In genomic region chr4:155396751-155397150, GRCm38 (mm10) we compare ENCODE assay signal across 22 mouse cellular contexts. TPM values are rescaled to one million over a fixed set of nuclear protein-coding genes. Genes with fewer than 3 reads are reported as not detected.
DNase-seq lines count a peak whose midpoint lies in the region; ATAC-seq and TF ChIP-seq lines count a peak whose summit lies in the region.
"Had no signal": no experiment of that assay in that cellular context is flagged by ENCODE, and none has a peak within 500 bp of the region (broad histone marks: within the 10 kb centered on the region; RNA-seq: fewer than 3 reads in every experiment).

No protein-coding gene starts in this region.

- no peak overlapping the region for H3K4me3 ChIP-seq in kidney, adult 2 months (ENCODE audit: insufficient read depth, low read depth, low read length)
- peak overlapping the region; percentile 79 for H3K4me3 ChIP-seq in cerebellum, adult 2 months (replicated peaks; ENCODE audit: insufficient read depth, low read depth, low read length)
- H3K4me3 ChIP-seq in midbrain, embryonic 16.5 days (ENCODE audit: low read depth, low read length) = no peak overlapping the region
- H3K4me3 ChIP-seq: myocyte had no signal

- no peaks in the 10 kb centered on the region for H3K36me3 ChIP-seq in kidney, adult 2 months (ENCODE audit: control insufficient read depth, insufficient read depth, low read length)
- no peaks in the 10 kb centered on the region for H3K36me3 ChIP-seq in midbrain, embryonic 16.5 days (ENCODE audit: control insufficient read depth, insufficient read depth, low read length)
- H3K36me3 ChIP-seq: midbrain, embryonic 10.5 days; neural tube, embryonic 12.5 days had no signal

- H3K27me3 ChIP-seq in kidney, adult 2 months (replicated peaks; ENCODE audit: control insufficient read depth, insufficient read depth, low read length) = no peaks in the 10 kb centered on the region
- H3K27me3 ChIP-seq in cerebellum, adult 2 months (ENCODE audit: control insufficient read depth, insufficient read depth, low read length) = no peaks in the 10 kb centered on the region
- H3K27me3 ChIP-seq in midbrain, embryonic 16.5 days (ENCODE audit: control insufficient read depth, insufficient read depth, low read depth, low read length) = peaks cover 26% of the 10 kb centered on the region

- TF ChIP-seq CTCF in kidney, adult 2 months (conservative IDR thresholded peaks at IDR 0.05; ENCODE audit: insufficient read depth, insufficient read length, low read depth, low read length) = no peak
- no peak for TF ChIP-seq CTCF in cerebellum, adult 2 months (IDR thresholded peaks at IDR 0.05; ENCODE audit: borderline replicate concordance, insufficient read depth, low read depth, low read length)

- no peak overlapping the region for H3K4me2 ChIP-seq in midbrain, embryonic 16.5 days (ENCODE audit: low read length)
- H3K4me2 ChIP-seq: heart, embryonic 11.5 days had no signal

- no peaks in the 10 kb centered on the region for H3K9me3 ChIP-seq in midbrain, embryonic 16.5 days (replicated peaks; ENCODE audit: control insufficient read depth, low read length, poor library complexity, severe bottlenecking)
- H3K9me3 ChIP-seq: midbrain, embryonic 10.5 days; neural tube, embryonic 12.5 days had no signal

- DNase-seq in kidney, adult 2 months = peak; percentile 8
- no peak for DNase-seq in kidney, adult 18-20 months
- DNase-seq in brain, adult 2 months (ENCODE audit: low read depth, low spot score) = peak; percentile 98
- peak; percentile 94 to 98 for DNase-seq in cerebellum, adult 2 months
- peak; percentile 96 to 97 for DNase-seq in cerebellum, postnatal 14 days
- no peak for DNase-seq in ovary, postnatal 36 days (ENCODE audit: low spot score)
- DNase-seq: heart, adult 11 months; layer of hippocampus, adult 9-11 months had no signal

- H3K9ac ChIP-seq in midbrain, embryonic 16.5 days (ENCODE audit: low read depth, low read length) = no peak overlapping the region
- H3K9ac ChIP-seq: hindbrain, embryonic 14.5 days; liver, embryonic 14.5 days; neural tube, embryonic 12.5 days had no signal

- 73% methylated on average over 4 of the region's 4 CpGs for WGBS in kidney, adult 2 months
- WGBS in cerebellum, adult 2 months = 6% methylated on average over 4 of the region's 4 CpGs
- WGBS in midbrain, embryonic 16.5 days = 85% methylated on average over 4 of the region's 4 CpGs

- H3K4me1 ChIP-seq in kidney, adult 2 months (ENCODE audit: control insufficient read depth, insufficient read depth, low read length) = no peaks in the 10 kb centered on the region
- peaks cover 22% of the 10 kb centered on the region for H3K4me1 ChIP-seq in cerebellum, adult 2 months (ENCODE audit: control insufficient read depth, insufficient read depth, low read length)
- H3K4me1 ChIP-seq in midbrain, embryonic 16.5 days (ENCODE audit: control insufficient read depth, insufficient read depth, low read length) = no peaks in the 10 kb centered on the region

- no peak overlapping the region for H3K27ac ChIP-seq in kidney, adult 2 months (ENCODE audit: insufficient read depth, low read depth, low read length)
- peak overlapping the region; percentile 85 for H3K27ac ChIP-seq in cerebellum, adult 2 months (ENCODE audit: insufficient read depth, low read length)
- H3K27ac ChIP-seq in midbrain, embryonic 16.5 days (ENCODE audit: low read length) = no peak overlapping the region
- H3K27ac ChIP-seq: hindbrain, embryonic 14.5 days; kidney, postnatal 0 days; liver, embryonic 14.5 days; midbrain, embryonic 10.5 days; neural tube, embryonic 12.5 days had no signal

- TF ChIP-seq POLR2A in kidney, adult 2 months (IDR thresholded peaks at IDR 0.05; ENCODE audit: low read depth, low read length) = no peak
- TF ChIP-seq POLR2A in cerebellum, adult 2 months (IDR thresholded peaks at IDR 0.05; ENCODE audit: borderline replicate concordance, insufficient read depth, low read length) = peak; percentile 67; the same call in 1 of the 2 replicates

- ATAC-seq in megakaryocyte, adult 5-6 weeks (ENCODE audit: poor library complexity, severe bottlenecking) = no peak
- ATAC-seq in midbrain, embryonic 16.5 days = no peak
- ATAC-seq: forebrain, embryonic 14.5 days had no signal

RNA-seq across cellular contexts. Expression of gene Gabrd, which starts 1.2 kb away (rescaled TPM):
- 0.47 and 0.56 TPM in 2 replicates for polyA plus RNA-seq in kidney, adult 2 months (2012; rRNA removed)
- polyA plus RNA-seq in cerebellum, adult 2 months (2012; rRNA removed) = 243 and 290 TPM in 2 replicates
- total RNA-seq in megakaryocyte, adult 5-6 weeks (2015) = 0.25 TPM in 1 of 2 replicates, not detected in the other
- 0.11 TPM in 1 of 2 replicates, not detected in the other for total RNA-seq in megakaryocyte, adult 5-6 weeks (2017)
- 0.22 and 0.26 TPM in 2 replicates for polyA plus RNA-seq in midbrain, embryonic 16.5 days (2015; fragmentation: Nextera tagmentation; extraction: Ambion mirVana)
- polyA plus RNA-seq: embryonic facial prominence, embryonic 11.5 days; heart, postnatal 0 days; liver, embryonic 14.5 days; midbrain, embryonic 10.5 days; Patski had no signal

RNA-seq across cellular contexts. Expression of gene Cfap74, which starts 12.2 kb away (rescaled TPM):
- polyA plus RNA-seq in kidney, adult 2 months (2012; rRNA removed) = 0.27 and 0.42 TPM in 2 replicates
- 18.7 and 22.0 TPM in 2 replicates for polyA plus RNA-seq in cerebellum, adult 2 months (2012; rRNA removed)
- 0.25 TPM in 1 of 2 replicates, not detected in the other for total RNA-seq in megakaryocyte, adult 5-6 weeks (2015)
- total RNA-seq in megakaryocyte, adult 5-6 weeks (2017) = 0.04 and 0.07 TPM in 2 replicates
- polyA plus RNA-seq in midbrain, embryonic 16.5 days (2015; fragmentation: Nextera tagmentation; extraction: Ambion mirVana) = 5.9 and 6.4 TPM in 2 replicates

RNA-seq across cellular contexts. Expression of gene Prkcz, which starts 35.6 kb away (rescaled TPM):
- polyA plus RNA-seq in kidney, adult 2 months (2012; rRNA removed) = 80.1 and 84.5 TPM in 2 replicates
- 245 and 253 TPM in 2 replicates for polyA plus RNA-seq in cerebellum, adult 2 months (2012; rRNA removed)
- total RNA-seq in megakaryocyte, adult 5-6 weeks (2015) = 0.07 TPM in 1 of 2 replicates, not detected in the other
- 0.12 and 0.18 TPM in 2 replicates for total RNA-seq in megakaryocyte, adult 5-6 weeks (2017)
- 95.8 and 97.1 TPM in 2 replicates for polyA plus RNA-seq in midbrain, embryonic 16.5 days (2015; fragmentation: Nextera tagmentation; extraction: Ambion mirVana)
- total RNA-seq: hematopoietic stem cell, adult 5-6 weeks had no signal

Comparison
In these comparisons a context has a peak if more than half of its experiments do, and no peak if none do; other contexts are left out.
1. DNase-seq: peak in kidney, adult 2 months (single experiment), brain, adult 2 months (single experiment), cerebellum, adult 2 months (2 of 2) and cerebellum, postnatal 14 days (2 of 2); none in kidney, adult 18-20 months (single experiment) and ovary, postnatal 36 days (single experiment).
2. RNA of gene Gabrd, which starts 1.2 kb away (polyA plus RNA-seq): 243 to 290 TPM in cerebellum, adult 2 months; 0.47 to 0.56 TPM in kidney, adult 2 months and 0.22 to 0.26 TPM in midbrain, embryonic 16.5 days; every median in the first group is over 100 times any median in the second.